Mouse (Mus musculus) monocyte, adult 5-6 weeks (primary cell): ENCODE results near the gene Grxcr1. TPM values are rescaled to one million over a fixed set of nuclear protein-coding genes. Genes with fewer than 3 reads are reported as not detected.

ENCODE experiments used
- ATAC-seq: fragments of 153-309, 156-312 bp; replicated peaks from 2 replicates; pipeline ENCODE4 v1.8.0; 2017; ENCODE audit warnings: mild to moderate bottlenecking; ENCODE audit not compliant: low TSS enrichment, insufficient number of reproducible peaks, severe bottlenecking, poor library complexity, low FRiP score
- total RNA-seq: library from RNA; stranded (forward); fragments of 200-1000, 200-491, 200-594 nt; gene quantifications from 3 replicates; pipeline ENCODE4 v1.2.3, GENCODE M21; 2017

Grxcr1 gene
- total RNA-seq, 1 experiment from 2014 or later = not detected

DNA sequence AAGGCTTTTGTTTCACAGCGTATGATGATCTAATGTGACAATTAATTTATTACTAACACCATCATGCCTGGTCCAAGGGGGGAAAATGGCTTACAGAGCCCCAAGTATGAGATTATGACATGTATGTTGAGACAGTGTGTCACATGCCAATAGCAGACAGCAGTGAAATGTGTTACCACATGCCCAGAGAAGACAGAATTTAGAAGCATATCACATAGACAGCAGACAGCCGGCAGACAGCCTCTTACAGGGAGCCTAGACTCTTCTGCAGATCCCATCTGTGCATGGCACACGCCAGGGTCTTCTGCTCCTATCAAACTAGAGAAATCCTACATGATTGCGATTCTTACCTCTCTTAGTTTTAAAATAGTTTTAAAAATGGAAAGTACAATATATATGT lies 40.2 kb downstream of the Grxcr1 start:
- no peak for ATAC-seq

DNA sequence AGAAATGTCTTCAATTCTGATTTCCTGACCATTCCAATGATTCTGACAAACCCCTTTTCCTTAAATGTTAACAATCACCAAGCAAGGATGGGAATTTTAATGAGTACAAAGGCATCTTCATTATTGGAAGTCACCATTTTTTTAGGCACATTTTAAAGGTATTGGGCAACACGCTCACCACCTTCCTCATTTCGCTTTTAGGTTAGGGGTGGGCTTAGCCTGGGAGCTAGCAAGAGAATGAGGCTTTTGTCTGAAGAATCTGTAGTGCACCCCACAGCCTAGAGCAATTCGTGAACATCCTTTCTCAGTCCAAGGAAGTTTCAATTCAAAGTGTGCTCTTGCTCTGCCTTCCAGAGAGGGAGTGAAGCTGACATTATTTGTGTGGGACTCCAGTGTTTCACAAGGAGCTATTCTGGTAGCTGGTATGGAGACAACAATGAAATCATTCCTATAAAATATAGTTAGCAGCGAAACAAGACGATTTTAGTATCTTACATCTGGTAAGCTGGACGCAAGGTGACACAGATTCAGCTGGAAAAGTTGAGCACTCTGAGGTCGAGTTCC lies 55.0 kb downstream of the Grxcr1 start:
- ATAC-seq = no peak

DNA sequence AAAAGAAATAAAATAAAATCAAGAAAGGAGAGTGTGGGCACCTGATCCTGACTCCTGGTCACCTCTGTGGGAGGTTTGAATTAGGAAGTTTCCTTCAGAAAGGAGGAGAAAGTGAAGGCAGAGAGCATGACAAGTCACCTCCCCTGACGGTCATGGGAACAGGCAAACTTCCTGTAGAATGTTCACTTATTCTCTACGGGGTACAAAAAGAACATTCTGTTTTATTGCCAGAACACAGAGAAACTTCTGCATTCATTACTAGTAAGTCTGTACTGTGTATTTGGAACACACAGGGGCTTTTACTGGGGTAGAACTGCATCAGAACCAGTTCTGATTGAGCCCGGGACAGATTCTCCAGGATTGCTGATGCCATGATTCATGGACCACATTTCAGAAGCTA lies 55.5 kb downstream of the Grxcr1 start:
- ATAC-seq = no peak

DNA sequence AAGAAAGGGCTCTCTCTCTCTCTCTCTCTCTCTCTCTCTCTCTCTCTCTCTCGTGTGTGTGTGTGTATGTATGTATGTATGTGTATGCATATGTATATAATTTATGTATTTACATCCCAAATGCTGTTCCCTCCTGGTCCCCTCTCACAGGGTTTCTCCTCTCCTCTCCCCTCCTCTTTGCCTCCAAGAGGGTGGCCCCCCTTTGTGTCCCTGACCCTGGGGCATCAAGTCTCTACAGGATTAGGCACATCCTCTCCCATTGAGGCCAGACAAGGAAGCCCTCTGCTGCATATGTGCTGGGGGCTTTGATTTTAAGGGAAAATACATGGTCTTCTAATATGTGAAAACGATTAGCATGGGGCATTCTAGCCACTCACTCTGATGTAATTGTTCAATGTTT lies 61.5 kb downstream of the Grxcr1 start:
- no peak for ATAC-seq

DNA sequence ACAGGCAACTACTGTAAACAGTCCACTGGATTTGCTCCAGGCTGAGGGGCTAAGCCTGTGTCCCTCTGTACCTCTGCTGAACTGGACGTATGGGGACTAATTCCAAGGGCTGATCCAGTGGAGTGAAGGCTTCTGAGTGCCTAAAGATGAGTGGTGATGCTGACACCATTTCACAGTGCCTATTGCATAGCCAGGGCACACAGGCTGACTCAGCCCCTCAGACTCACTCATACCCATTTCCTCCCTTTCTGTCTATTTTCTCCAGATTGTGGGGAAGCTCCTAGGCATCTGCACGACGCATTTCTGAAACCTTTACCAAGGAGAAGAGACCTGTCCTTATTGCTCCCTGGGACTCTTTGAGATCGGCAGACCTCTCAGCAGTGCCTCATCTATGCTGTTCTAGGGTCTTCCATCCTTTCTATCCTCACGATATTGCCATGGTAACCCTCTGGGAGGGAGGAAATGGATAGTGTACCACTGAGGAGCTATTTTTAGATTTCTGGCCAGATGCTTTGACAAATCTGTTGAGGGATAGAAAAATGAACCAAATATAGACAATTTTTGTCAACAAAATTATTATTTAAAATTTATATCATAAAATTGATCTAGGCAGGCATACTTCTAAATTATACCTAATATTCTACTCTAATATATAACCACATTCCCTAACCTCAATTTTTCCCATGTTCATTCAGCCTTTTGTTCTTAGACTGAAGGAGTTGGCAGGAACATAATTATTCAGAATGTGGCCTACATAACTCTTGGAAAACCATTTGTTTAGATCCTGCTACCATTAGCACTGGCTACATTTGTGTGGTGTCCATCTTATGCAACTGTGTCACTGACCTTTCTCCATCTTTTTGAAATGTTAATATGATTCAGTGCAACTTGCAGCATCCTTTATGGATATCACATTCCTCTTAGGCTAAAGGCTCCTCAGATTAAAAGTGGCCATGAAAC lies 66.3 kb downstream of the Grxcr1 start:
- ATAC-seq = no peak

DNA sequence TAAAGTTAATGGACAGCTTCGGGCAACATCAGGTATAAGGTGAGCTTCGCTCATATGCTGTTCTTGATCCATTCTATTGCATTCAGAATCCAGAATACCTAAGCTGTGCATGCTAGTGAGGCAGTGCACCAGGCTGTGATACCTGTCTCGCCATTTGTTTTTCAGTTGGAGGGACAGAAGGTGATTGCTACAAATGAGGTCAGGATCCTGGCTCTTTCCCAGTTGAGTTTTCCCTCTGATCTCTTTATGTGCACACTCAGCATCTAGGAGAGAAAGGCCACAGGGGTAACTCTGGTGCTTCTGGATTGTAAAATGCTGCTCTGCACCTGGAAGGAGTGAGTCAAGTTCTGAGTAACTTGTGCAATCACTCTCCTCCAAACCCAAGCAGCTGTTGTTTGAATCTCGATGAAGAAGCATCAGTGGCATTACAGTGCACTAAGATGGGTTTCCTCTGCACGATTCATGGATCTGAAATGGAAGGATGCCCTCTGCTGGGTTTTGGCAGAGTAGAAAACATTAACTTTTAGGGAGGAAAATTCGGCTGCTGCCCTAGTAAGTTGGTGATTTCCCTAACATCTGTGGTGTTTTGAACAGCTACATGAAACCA lies 80.9 kb downstream of the Grxcr1 start:
- no peak for ATAC-seq

DNA sequence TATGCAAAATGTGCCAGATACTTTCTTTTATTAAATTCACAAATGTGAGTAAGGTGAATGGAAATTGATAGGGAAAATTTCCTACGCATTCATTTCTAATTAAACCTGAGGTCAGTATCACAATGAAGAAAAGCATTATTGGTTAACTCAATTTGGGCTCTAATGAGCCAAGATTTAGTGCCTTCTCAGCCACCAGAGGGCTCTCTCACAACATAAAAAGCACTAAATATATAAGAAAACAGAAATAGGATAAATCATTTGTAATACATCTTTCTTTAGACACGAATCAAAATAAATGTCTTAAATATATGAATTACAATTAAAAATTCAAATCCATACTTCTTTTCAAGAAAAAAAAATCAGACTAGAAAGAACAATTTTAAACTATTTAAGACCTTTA lies 89.2 kb downstream of the Grxcr1 start:
- ATAC-seq = no peak

DNA sequence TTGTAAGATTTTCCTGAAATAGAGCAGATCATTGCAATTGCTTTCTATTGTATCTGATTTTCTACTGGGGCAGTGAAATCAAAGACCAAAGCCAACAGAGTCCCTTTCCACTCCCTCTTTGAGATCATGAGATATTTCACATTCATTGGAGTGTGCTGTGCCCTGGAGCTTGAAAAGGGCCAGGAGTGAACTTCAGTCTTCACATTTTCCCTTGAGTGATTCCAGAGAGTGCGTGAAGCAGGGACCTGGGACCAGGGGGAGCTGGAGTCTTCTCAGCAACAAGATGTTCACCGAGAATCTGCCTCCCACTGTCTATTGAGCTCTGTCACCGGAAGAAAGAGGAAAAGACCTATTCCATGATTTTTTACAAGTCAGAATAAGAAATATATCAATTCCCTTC lies 91.2 kb downstream of the Grxcr1 start:
- no peak for ATAC-seq

DNA sequence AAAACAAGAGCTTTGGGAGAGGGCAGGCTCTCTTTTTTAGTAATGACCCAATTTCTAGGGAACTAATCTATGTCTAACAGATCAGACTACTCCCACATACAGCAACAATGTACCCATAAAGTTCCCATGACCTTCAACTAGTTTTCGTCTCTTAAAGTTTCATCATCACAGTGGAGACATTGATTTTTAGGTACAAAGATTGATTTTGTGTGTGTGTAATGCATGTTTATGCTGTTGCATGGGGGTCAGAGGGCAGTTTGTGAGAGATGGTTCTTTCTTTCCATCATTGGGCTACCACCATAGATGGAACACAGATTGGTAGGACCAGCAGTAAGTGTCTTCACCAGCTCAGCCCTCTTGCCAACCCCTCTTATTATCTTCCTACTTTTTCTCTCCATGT lies 93.8 kb downstream of the Grxcr1 start:
- no peak for ATAC-seq

DNA sequence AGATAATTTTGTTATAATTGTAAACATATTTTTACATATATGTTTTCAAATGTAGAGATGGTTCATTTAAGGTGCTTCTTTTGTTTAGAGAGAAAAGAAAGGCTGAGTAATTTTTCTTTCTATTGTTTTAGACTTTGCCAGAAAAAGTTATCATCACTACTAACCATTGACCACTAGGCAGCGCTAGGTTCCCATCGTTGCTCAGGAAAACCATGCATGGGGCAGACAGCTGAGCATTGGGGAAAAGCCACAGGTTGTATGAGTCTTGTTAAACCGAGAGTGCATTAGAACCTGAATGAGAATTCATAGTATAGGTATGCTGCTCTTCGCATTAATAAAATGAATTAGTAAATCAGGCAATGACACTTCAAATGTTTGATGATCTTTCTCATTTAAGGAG lies 96.8 kb downstream of the Grxcr1 start:
- no peak for ATAC-seq

DNA sequence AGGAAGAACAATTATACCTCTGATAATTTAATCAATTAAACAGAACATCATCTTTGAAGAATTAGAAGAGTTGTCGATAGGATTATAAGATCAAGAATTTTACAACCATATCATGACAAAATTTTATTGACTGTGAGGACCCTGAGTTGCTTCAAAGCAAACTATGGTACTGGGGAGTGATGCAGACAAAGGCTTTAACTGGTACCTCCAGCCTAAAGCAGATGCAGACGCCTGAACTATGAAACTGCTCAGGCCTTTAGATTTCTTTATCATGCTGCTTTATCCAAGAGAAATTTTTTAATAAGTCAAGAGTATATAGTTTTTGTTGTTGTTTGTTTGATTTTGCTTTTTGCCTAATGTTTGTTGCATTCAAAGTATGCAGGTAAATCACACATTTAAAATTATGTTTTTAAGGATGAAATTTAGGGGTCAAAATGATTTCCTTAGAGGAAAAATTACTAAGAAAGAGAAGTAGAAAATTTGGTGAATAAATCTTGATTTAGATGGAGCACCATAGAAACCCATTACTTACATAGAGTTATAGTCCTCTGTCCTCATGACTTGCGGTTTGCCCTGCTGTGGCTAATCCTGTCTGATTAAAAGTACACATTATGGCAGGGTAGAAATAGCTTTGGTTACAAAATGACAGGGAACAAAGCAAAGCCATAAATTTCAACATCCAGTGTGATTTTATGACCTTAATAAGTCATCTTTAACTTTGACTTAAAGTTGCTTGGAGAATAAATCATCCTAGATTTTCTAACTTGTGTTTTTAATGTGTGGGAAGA lies 97.4 kb downstream of the Grxcr1 start:
- no peak for ATAC-seq

DNA sequence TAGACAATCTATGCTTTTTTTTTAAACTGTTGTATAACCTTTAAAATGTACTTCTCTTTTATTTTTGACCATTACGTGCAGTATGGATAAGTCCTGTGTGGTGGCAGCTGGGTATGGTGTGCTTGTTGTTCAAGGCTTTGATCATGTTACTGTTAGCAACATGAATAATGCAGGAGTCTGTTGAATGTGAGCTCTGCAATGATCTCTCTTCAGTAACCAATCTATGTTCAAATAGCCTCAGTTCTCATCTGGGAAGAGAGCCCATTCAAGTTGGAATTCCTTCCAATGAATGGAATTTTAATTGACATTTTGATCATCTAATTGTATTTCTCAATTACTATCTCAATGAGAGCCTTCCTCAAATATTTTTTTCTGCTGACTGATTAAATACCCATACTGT lies 115.2 kb downstream of the Grxcr1 start:
- no peak for ATAC-seq

DNA sequence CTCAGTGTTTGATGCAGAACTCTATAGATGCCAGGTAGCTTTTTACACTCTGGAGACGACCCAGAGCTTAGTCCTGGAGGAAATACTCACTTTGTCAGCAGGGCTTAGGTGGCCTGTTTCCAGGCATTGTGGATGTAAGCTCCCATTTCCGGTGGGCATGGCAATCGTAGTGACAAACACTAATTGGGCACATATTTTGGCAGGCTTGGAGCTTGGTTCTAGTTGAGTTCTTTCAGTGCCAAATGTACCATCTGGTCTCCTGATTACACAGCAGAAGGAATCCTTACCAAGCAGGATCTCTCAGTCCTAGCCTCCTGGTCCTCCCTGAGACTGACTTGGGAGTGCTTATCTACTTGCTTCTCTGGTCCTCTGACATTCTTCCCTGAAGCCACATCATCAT lies 118.3 kb downstream of the Grxcr1 start:
- no peak for ATAC-seq

DNA sequence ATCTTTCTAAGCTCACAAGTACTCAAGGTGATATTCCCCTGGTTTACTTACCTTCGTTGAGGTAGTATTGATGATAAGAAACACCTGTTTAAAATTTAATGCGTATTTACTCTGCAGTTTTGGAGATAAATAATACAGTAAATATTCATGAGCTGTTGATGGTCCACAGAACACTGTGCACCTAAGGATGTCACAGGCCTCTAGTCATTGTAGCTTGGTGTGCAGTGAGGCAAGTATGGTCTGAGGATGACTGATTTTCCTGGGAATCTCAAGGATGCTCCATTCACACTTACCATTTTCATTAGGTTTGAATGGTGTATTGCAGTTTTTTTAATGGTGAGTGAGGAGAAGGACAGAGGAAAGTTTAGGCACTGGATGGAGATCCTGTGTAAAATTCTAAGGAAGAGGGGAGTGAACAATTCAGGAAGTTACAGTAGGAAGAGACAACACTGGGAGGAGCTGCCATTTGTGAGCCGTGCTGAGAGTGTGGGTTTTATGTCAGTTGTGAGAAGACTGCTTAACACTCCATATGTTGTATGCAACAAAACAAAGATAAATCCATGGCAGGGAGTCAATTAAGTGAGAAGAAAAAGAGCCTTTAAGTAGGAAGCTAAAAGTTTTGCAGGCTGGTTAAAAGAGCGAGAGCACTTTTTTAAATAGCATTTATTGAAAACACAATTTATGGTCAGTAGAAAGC lies 118.9 kb downstream of the Grxcr1 start:
- ATAC-seq = no peak

DNA sequence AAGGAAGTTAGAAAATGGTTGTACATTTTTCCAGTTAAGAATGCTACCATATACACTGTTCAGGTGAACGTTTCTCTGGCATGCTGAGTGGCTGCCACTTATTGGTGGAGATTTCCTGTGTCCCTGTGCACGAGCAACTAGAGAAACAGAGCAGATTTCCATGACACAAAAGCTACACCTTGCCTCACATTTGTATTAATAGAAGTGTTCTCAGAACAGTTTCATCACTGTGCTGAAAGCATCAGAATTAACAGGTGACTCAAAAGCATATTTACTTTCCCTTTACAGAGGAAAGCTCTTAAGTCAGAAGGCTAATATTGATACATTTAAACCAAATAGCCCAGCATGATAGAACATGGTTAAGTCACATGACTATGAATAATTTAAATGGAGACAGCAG lies 130.9 kb downstream of the Grxcr1 start:
- no peak for ATAC-seq

DNA sequence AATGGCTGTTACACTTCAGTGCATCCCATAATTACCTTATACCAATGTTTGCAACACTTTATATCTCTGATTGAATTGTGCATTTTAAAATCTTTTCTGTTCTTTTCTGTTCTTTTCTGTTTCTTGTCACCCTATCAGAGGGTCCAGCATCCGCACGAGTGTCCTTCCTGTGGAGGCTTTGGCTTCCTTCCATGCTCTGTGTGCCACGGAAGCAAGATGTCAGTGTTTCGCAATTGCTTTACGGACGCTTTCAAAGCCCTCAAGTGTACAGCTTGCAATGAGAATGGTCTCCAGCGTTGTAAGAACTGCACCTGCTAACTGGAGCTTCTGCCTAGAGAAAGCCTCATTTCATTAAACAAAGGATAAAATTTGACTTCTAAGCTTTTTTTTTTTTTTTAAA lies 134.3 kb downstream of the Grxcr1 start:
- no peak for ATAC-seq
